Mouse (Mus musculus) myocyte (in vitro differentiated cells): ENCODE results near the gene Angptl8. TPM values are rescaled to one million over a fixed set of nuclear protein-coding genes. Genes with fewer than 3 reads are reported as not detected.

ENCODE experiments used
- H3K27me3 ChIP-seq: one replicate; pipeline ENCODE4 v1.6.1; 2011; ENCODE audit not compliant: control insufficient read depth, insufficient read depth, insufficient read length
- H3K36me3 ChIP-seq: one replicate; pipeline ENCODE4 v1.6.1; 2011; ENCODE audit not compliant: control insufficient read depth, insufficient read depth
- H3K4me2 ChIP-seq: one replicate; pipeline ENCODE4 v1.6.1; 2011; ENCODE audit warnings: low read depth, control low read depth
- H3K4me3 ChIP-seq: one replicate; pipeline ENCODE4 v1.5.1; 2011; ENCODE audit warnings: mild to moderate bottlenecking, control low read depth, moderate library complexity
- H3K79me2 ChIP-seq: one replicate; pipeline ENCODE4 v1.6.1; 2011; ENCODE audit not compliant: control insufficient read depth, insufficient read depth
- H3ac ChIP-seq: one replicate; pipeline ENCODE4 v1.6.1; 2011; ENCODE audit not compliant: control insufficient read depth, insufficient read length
- CEBPB ChIP-seq: IDR thresholded peaks from 2 replicates; pipeline ENCODE4 v1.6.1; 2011; ENCODE audit warnings: mild to moderate bottlenecking, moderate library complexity; ENCODE audit not compliant: poor library complexity, insufficient read depth, severe bottlenecking
- E2F4 ChIP-seq: IDR thresholded peaks from one replicate; pipeline ENCODE4 v1.6.1; 2011; ENCODE audit warnings: mild to moderate bottlenecking, control low read depth, moderate library complexity; ENCODE audit not compliant: insufficient read depth
- MAX ChIP-seq: IDR thresholded peaks from one replicate; pipeline ENCODE4 v1.6.1; 2011; ENCODE audit warnings: low read depth, mild to moderate bottlenecking, control low read depth
- MYOD1 ChIP-seq, 3 experiments: IDR thresholded peaks; one replicate each; pipeline ENCODE4 v1.6.1; 2011; ENCODE audit warnings: control low read depth in 2 of 3, low read depth in 2 of 3, mild to moderate bottlenecking in 2 of 3, moderate library complexity in 1 of 3; ENCODE audit not compliant: insufficient read length in 2 of 3, control insufficient read depth in 1 of 3
- MYOG ChIP-seq, 3 experiments: IDR thresholded peaks; one replicate each; pipeline ENCODE4 v1.6.1; 2011; ENCODE audit warnings: control low read depth in 2 of 3, low read depth in 2 of 3, mild to moderate bottlenecking in 2 of 3; ENCODE audit not compliant: insufficient read length in 2 of 3, control insufficient read depth in 1 of 3, insufficient read depth in 1 of 3
- POLR2A ChIP-seq: IDR thresholded peaks from one replicate; pipeline ENCODE4 v1.6.1; 2011; ENCODE audit warnings: low read depth, mild to moderate bottlenecking, control low read depth, moderate library complexity; ENCODE audit not compliant: insufficient read length
- POLR2AphosphoS2 ChIP-seq: IDR thresholded peaks from one replicate; pipeline ENCODE4 v1.6.1; 2011; ENCODE audit warnings: low read depth, control low read depth; ENCODE audit not compliant: insufficient read length
- REST ChIP-seq: IDR thresholded peaks from one replicate; pipeline ENCODE4 v1.6.1; 2011; ENCODE audit warnings: mild to moderate bottlenecking, control low read depth, moderate library complexity; ENCODE audit not compliant: insufficient read depth, insufficient read length
- SRF ChIP-seq: IDR thresholded peaks from one replicate; pipeline ENCODE4 v1.6.1; 2011; ENCODE audit warnings: low read depth; ENCODE audit not compliant: control insufficient read depth, insufficient read length
- TCF12 ChIP-seq: IDR thresholded peaks from one replicate; pipeline ENCODE4 v1.6.1; 2011; ENCODE audit warnings: mild to moderate bottlenecking, control low read depth; ENCODE audit not compliant: poor library complexity, insufficient read depth, severe bottlenecking
- TCF3 ChIP-seq: IDR thresholded peaks from one replicate; pipeline ENCODE4 v1.6.1; 2011; ENCODE audit warnings: low read depth, control low read depth; ENCODE audit not compliant: insufficient read length
- USF1 ChIP-seq: IDR thresholded peaks from one replicate; pipeline ENCODE4 v1.6.1; 2011; ENCODE audit warnings: low read depth, mild to moderate bottlenecking, control low read depth, moderate library complexity
- polyA plus RNA-seq: library from polyadenylated mRNA; unstranded; fragments of >200 nt; fragmentation: generic; extraction: Trizol; gene quantifications from one replicate; pipeline ENCODE4 v1.2.1, GENCODE M21; 2012; ENCODE audit warnings: missing spikeins

Gene Angptl8
- polyA plus RNA-seq, 1 experiment, result not detected

GRCm38 (mm10) chr9:21831558-21832240 is 3.6 kb upstream of the Angptl8 start:
- H3K36me3 ChIP-seq, result no peaks in the 10 kb centered on the region
- H3ac ChIP-seq, result no peak overlapping the region
- H3K27me3 ChIP-seq, result no peaks in the 10 kb centered on the region
- TF ChIP-seq E2F4, result no peak
- no peak for TF ChIP-seq MYOG (IDR thresholded peaks at IDR 0.05; ENCODE audit: control insufficient read depth in 1 of 3, insufficient read depth in 1 of 3, insufficient read length in 2 of 3, low read depth in 2 of 3)
- TF ChIP-seq MYOD1 (IDR thresholded peaks at IDR 0.05; ENCODE audit: control insufficient read depth in 1 of 3, insufficient read length in 2 of 3, low read depth in 2 of 3), result no peak
- TF ChIP-seq SRF, result no peak
- no peak for TF ChIP-seq TCF3
- no peak for TF ChIP-seq POLR2AphosphoS2
- TF ChIP-seq TCF12, result no peak
- TF ChIP-seq POLR2A, result no peak
- no peak for TF ChIP-seq REST
- no peak overlapping the region for H3K4me2 ChIP-seq
- no peaks in the 10 kb centered on the region for H3K79me2 ChIP-seq
- no peak overlapping the region for H3K4me3 ChIP-seq

- TF ChIP-seq POLR2A, result no peak
- no peaks in the 10 kb centered on the region for H3K79me2 ChIP-seq
- no peaks in the 10 kb centered on the region for H3K36me3 ChIP-seq
- no peak overlapping the region for H3K4me2 ChIP-seq
- no peak overlapping the region for H3ac ChIP-seq
- H3K27me3 ChIP-seq, result no peaks in the 10 kb centered on the region
- H3K4me3 ChIP-seq, result no peak overlapping the region
Measured at GRCm38 (mm10) chr9:21837690-21838089, 2.4 kb downstream of the Angptl8 start.

DNA sequence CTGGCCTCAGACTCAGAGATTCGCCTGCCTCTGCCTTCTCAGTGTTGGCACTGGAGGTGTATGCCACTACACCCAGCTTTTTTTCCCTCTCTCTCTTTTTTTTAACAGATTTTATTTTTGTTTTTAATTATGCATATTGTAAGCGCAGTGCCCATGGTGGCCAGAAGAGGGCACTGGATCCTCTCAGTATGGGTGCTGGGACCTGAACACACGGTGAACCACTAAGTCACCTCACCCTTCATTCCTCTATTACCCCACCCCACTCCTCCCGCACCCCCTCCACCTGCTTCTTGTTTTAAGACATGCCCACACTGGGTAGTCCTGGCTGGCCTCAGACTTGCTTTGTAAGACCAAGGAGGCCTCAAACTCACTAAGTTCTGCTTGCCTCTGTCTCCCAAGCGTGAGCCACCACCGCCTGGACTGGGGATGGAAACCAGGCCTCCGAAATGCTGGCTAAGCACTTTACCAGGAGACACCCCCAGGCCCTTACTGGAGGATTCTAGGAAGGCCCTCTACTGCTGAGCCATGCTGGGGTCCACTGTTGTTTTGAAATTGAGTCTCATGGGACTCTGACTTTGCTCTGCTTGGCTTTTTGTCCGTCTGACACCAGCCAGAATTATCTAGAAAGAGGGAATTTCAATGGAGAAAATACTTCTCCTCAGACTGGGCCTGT is 4.9 kb downstream of the Angptl8 start:
- no peaks in the 10 kb centered on the region for H3K79me2 ChIP-seq
- H3K4me2 ChIP-seq, result no peak overlapping the region
- peaks cover 8% of the 10 kb centered on the region for H3K36me3 ChIP-seq
- no peak overlapping the region for H3ac ChIP-seq
- no peak overlapping the region for H3K4me3 ChIP-seq
- no peaks in the 10 kb centered on the region for H3K27me3 ChIP-seq
- TF ChIP-seq POLR2A (no peak), USF1 (no peak)

DNA sequence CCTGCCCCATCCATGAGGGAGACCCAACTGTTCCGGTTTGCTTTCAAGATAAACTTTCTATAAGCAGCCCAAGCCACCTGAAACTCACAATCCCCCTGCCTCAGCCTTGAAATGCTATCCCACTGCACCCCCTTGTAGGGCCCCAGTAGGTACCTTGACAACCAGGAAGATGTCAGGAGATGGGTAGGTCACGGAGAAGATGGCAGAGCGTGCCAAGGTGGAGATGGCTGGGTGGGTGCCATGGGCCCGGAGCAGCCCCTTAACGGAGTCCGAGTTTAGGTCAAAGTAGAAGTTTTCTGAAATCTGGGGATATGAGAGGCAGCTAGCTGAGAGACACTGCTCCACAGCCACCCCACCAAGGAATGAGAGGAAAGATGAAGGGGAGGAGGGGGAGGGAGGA is 6.0 kb downstream of the Angptl8 start:
- H3ac ChIP-seq, result no peak overlapping the region
- peaks cover 8% of the 10 kb centered on the region for H3K36me3 ChIP-seq
- no peak overlapping the region for H3K4me3 ChIP-seq
- H3K4me2 ChIP-seq, result no peak overlapping the region
- TF ChIP-seq POLR2A, result no peak
- no peak for TF ChIP-seq TCF3
- TF ChIP-seq E2F4, result no peak
- TF ChIP-seq CEBPB, result no peak
- TF ChIP-seq SRF, result no peak
- no peak for TF ChIP-seq TCF12
- TF ChIP-seq MAX, result no peak
- TF ChIP-seq MYOG (IDR thresholded peaks at IDR 0.05; ENCODE audit: control insufficient read depth in 1 of 3, insufficient read depth in 1 of 3, insufficient read length in 2 of 3, low read depth in 2 of 3), result no peak
- H3K27me3 ChIP-seq, result no peaks in the 10 kb centered on the region
- H3K79me2 ChIP-seq, result no peaks in the 10 kb centered on the region

DNA sequence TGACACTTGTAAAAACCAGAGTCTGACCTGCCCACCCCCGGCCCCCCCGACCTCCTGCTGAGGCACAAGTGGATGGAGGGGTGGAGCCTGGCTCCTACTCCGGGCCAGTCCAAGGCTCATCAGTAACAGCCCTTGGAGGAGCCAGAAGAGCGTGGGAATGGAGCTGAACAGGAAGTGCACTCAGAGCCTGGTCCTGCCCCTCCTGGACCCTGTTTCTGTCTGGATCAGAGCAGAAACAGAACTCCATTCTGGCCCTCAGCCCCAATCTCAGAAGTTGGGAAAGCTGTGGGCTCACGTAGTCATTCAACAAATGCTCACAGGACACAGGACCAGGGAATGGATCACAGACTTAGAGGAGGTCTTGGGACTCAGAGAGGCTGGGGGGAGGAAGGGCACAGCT is 7.1 kb downstream of the Angptl8 start:
- H3K4me2 ChIP-seq, result no peak overlapping the region
- H3K36me3 ChIP-seq, result peaks cover 8% of the 10 kb centered on the region
- TF ChIP-seq TCF12 (no peak), CEBPB (no peak), E2F4 (no peak), POLR2AphosphoS2 (no peak), USF1 (no peak), MYOG (IDR thresholded peaks at IDR 0.05; ENCODE audit: control insufficient read depth in 1 of 3, insufficient read depth in 1 of 3, insufficient read length in 2 of 3, low read depth in 2 of 3) (no peak), MYOD1 (IDR thresholded peaks at IDR 0.05; ENCODE audit: control insufficient read depth in 1 of 3, insufficient read length in 2 of 3, low read depth in 2 of 3) (no peak), POLR2A (no peak), MAX (no peak), REST (no peak), TCF3 (no peak), SRF (no peak)
- no peaks in the 10 kb centered on the region for H3K79me2 ChIP-seq
- H3ac ChIP-seq, result no peak overlapping the region
- no peak overlapping the region for H3K4me3 ChIP-seq
- no peaks in the 10 kb centered on the region for H3K27me3 ChIP-seq
